Mouse (Mus musculus) thymus, postnatal 0 days (tissue): ENCODE measurements around the gene Atox1. TPM values are rescaled to one million over a fixed set of nuclear protein-coding genes. Genes with fewer than 3 reads are reported as not detected.

Source experiments
- DNase-seq: peaks from one replicate; pipeline ENCODE4 v3.0.0-alpha.2; 2015; ENCODE audit warnings: low spot score
- polyA plus RNA-seq: library from polyadenylated mRNA; unstranded; fragments of >200 nt; fragmentation: Nextera tagmentation; extraction: Ambion mirVana; gene quantifications from 2 replicates; pipeline ENCODE4 v1.2.1, GENCODE M21; 2015

Gene Atox1
- 449 and 452 TPM in 2 replicates for polyA plus RNA-seq

GRCm38 (mm10) chr11:55461019-55461645, at the start of gene Atox1:
Atox1 (minus strand) TSS chr11:55461239.
- DNase-seq, result peak; percentile 93

GRCm38 (mm10) chr11:55505485-55505884, 44.4 kb upstream of the Atox1 start:
- DNase-seq, result no peak

GRCm38 (mm10) chr11:55502886-55503285, 41.8 kb upstream of the Atox1 start:
- no peak for DNase-seq

- DNase-seq, result no peak
Observed at GRCm38 (mm10) chr11:55501955-55502531, 41.0 kb upstream of the Atox1 start.

GRCm38 (mm10) chr11:55497885-55498284, 36.8 kb upstream of the Atox1 start:
- DNase-seq, result peak; percentile 54

- no peak for DNase-seq
Observed at GRCm38 (mm10) chr11:55496158-55496557, 35.1 kb upstream of the Atox1 start.

- no peak for DNase-seq
Observed at GRCm38 (mm10) chr11:55485443-55485842, 24.4 kb upstream of the Atox1 start.

- no peak for DNase-seq
Observed at GRCm38 (mm10) chr11:55473219-55473618, 12.2 kb upstream of the Atox1 start.

- no peak for DNase-seq
Observed at GRCm38 (mm10) chr11:55471467-55471866, 10.4 kb upstream of the Atox1 start.

GRCm38 (mm10) chr11:55470761-55471160, 9.7 kb upstream of the Atox1 start:
- DNase-seq, result no peak

GRCm38 (mm10) chr11:55469923-55470691, 9.1 kb upstream of the Atox1 start:
- DNase-seq, result peak; percentile 14

- peak; percentile 100 for DNase-seq
Observed at GRCm38 (mm10) chr11:55469048-55469843, 8.2 kb upstream of the Atox1 start, which contains the start of gene G3bp1. G3bp1 (plus strand) TSS chr11:55469685.

- no peak for DNase-seq
Observed at GRCm38 (mm10) chr11:55468611-55469047, 7.6 kb upstream of the Atox1 start.

GRCm38 (mm10) chr11:55468012-55468411, 7.0 kb upstream of the Atox1 start:
- no peak for DNase-seq

- no peak for DNase-seq
Observed at GRCm38 (mm10) chr11:55465177-55465576, 4.1 kb upstream of the Atox1 start.

- no peak for DNase-seq
Observed at GRCm38 (mm10) chr11:55464707-55465106, 3.7 kb upstream of the Atox1 start.

GRCm38 (mm10) chr11:55462149-55462548, 1.1 kb upstream of the Atox1 start:
- DNase-seq, result no peak

GRCm38 (mm10) chr11:55460559-55461018, 450 bp downstream of the Atox1 start:
- DNase-seq, result peak; percentile 33

- DNase-seq, result no peak
Observed at GRCm38 (mm10) chr11:55459850-55460558, 1.0 kb downstream of the Atox1 start.

GRCm38 (mm10) chr11:55458501-55458900, 2.5 kb downstream of the Atox1 start:
- DNase-seq, result no peak

- DNase-seq, result no peak
Observed at GRCm38 (mm10) chr11:55455166-55455565, 5.9 kb downstream of the Atox1 start.
